Mouse (Mus musculus) kidney, postnatal 36 days (tissue): ENCODE results near the gene Rbm44.

Source experiments
- DNase-seq, 2 experiments: peaks; one replicate each; pipeline ENCODE4 v3.0.0; 2021 to 2022; ENCODE audit warnings: mixed read lengths in 2 of 2

Gene Rbm44

GRCm38 (mm10) chr1:91179533-91180173 is 34.8 kb downstream of the Rbm44 start, which contains the start of gene Ramp1:
Gene Ramp1 (plus strand): TSS chr1:91179822.
- peak in 1 of 2 experiments; percentile 53 for DNase-seq

GRCm38 (mm10) chr1:91180174-91180565 is 35.3 kb downstream of the Rbm44 start:
- no peak for DNase-seq

- DNase-seq: no peak
Measured at GRCm38 (mm10) chr1:91180723-91181122, 35.8 kb downstream of the Rbm44 start.

GRCm38 (mm10) chr1:91181261-91181660 is 36.4 kb downstream of the Rbm44 start:
- peak; percentile 4 to 45 for DNase-seq

- no peak for DNase-seq
Measured at GRCm38 (mm10) chr1:91181784-91182450, 37.0 kb downstream of the Rbm44 start.

GRCm38 (mm10) chr1:91183305-91183704 is 38.4 kb downstream of the Rbm44 start:
- no peak for DNase-seq

GRCm38 (mm10) chr1:91186677-91187076 is 41.8 kb downstream of the Rbm44 start:
- DNase-seq: no peak

GRCm38 (mm10) chr1:91187315-91187714 is 42.4 kb downstream of the Rbm44 start:
- no peak for DNase-seq

GRCm38 (mm10) chr1:91187786-91188640 is 43.1 kb downstream of the Rbm44 start:
- no peak for DNase-seq

GRCm38 (mm10) chr1:91188851-91189460 is 44.1 kb downstream of the Rbm44 start:
- no peak for DNase-seq

GRCm38 (mm10) chr1:91192184-91192583 is 47.3 kb downstream of the Rbm44 start:
- DNase-seq: no peak

GRCm38 (mm10) chr1:91193242-91193641 is 48.4 kb downstream of the Rbm44 start:
- no peak for DNase-seq

GRCm38 (mm10) chr1:91193680-91194079 is 48.8 kb downstream of the Rbm44 start:
- no peak for DNase-seq

- DNase-seq: no peak
Measured at GRCm38 (mm10) chr1:91199793-91200192, 54.9 kb downstream of the Rbm44 start.

GRCm38 (mm10) chr1:91201122-91201521 is 56.2 kb downstream of the Rbm44 start:
- no peak for DNase-seq

GRCm38 (mm10) chr1:91204221-91204765 is 59.4 kb downstream of the Rbm44 start:
- DNase-seq: no peak

GRCm38 (mm10) chr1:91205651-91206050 is 60.8 kb downstream of the Rbm44 start:
- no peak for DNase-seq

GRCm38 (mm10) chr1:91206336-91206735 is 61.4 kb downstream of the Rbm44 start:
- DNase-seq: no peak

- no peak for DNase-seq
Measured at GRCm38 (mm10) chr1:91206873-91207272, 62.0 kb downstream of the Rbm44 start.

- DNase-seq: no peak
Measured at GRCm38 (mm10) chr1:91207334-91208074, 62.6 kb downstream of the Rbm44 start.

GRCm38 (mm10) chr1:91209343-91209742 is 64.5 kb downstream of the Rbm44 start:
- no peak for DNase-seq

GRCm38 (mm10) chr1:91209785-91210184 is 64.9 kb downstream of the Rbm44 start:
- no peak for DNase-seq
